Mouse (Mus musculus): ENCODE measurements around the gene Gm45208. TPM values are rescaled to one million over a fixed set of nuclear protein-coding genes. Genes with fewer than 3 reads are reported as not detected.

The Gm45208 gene
- polyA plus RNA-seq, 1 experiment from 2014 or later, result 0.59 TPM

Other genes with a start within 250 kb of the Gm45208 start
- gene Foxp3, start 148.6 kb upstream of the Gm45208 start, polyA plus RNA-seq (2015; fragmentation: Nextera tagmentation; extraction: Ambion mirVana), result 0.18 TPM in 1 of 2 replicates, not detected in the other
- gene Ppp1r3f, start 148.0 kb upstream of the Gm45208 start, polyA plus RNA-seq (2015; fragmentation: Nextera tagmentation; extraction: Ambion mirVana), result 1.9 and 2.2 TPM in 2 replicates
- gene Ccdc22, start 116.7 kb upstream of the Gm45208 start, polyA plus RNA-seq (2015; fragmentation: Nextera tagmentation; extraction: Ambion mirVana), result 35.3 and 36.6 TPM in 2 replicates
- gene Cacna1f, start 115.2 kb upstream of the Gm45208 start, polyA plus RNA-seq (2015; fragmentation: Nextera tagmentation; extraction: Ambion mirVana), result 0.04 and 0.09 TPM in 2 replicates
- gene Syp, start 83.8 kb upstream of the Gm45208 start, polyA plus RNA-seq (2015; fragmentation: Nextera tagmentation; extraction: Ambion mirVana), result 3.1 and 3.6 TPM in 2 replicates
- 14.1 and 14.7 TPM in 2 replicates for gene Prickle3, start 65.0 kb upstream of the Gm45208 start, polyA plus RNA-seq (2015; fragmentation: Nextera tagmentation; extraction: Ambion mirVana)
- gene Plp2, start 50.9 kb upstream of the Gm45208 start, polyA plus RNA-seq (2015; fragmentation: Nextera tagmentation; extraction: Ambion mirVana), result 170 and 179 TPM in 2 replicates
- 0.91 and 1.4 TPM in 2 replicates for gene Magix, start 41.0 kb upstream of the Gm45208 start, polyA plus RNA-seq (2015; fragmentation: Nextera tagmentation; extraction: Ambion mirVana)
- gene Gpkow, start 25.1 kb upstream of the Gm45208 start, polyA plus RNA-seq (2015; fragmentation: Nextera tagmentation; extraction: Ambion mirVana), result 47.6 and 50.4 TPM in 2 replicates
- 45.7 and 48.8 TPM in 2 replicates for gene Wdr45, start 7.9 kb upstream of the Gm45208 start, polyA plus RNA-seq (2015; fragmentation: Nextera tagmentation; extraction: Ambion mirVana)
- 69.3 and 74.7 TPM in 2 replicates for gene Praf2, start 6.2 kb downstream of the Gm45208 start, polyA plus RNA-seq (2015; fragmentation: Nextera tagmentation; extraction: Ambion mirVana)
- 17.4 and 19.6 TPM in 2 replicates for gene Ccdc120, start 28.7 kb downstream of the Gm45208 start, polyA plus RNA-seq (2015; fragmentation: Nextera tagmentation; extraction: Ambion mirVana)
- 30.9 and 31.4 TPM in 2 replicates for gene Tfe3, start 40.3 kb downstream of the Gm45208 start, polyA plus RNA-seq (2015; fragmentation: Nextera tagmentation; extraction: Ambion mirVana)
- gene Gripap1, start 67.5 kb downstream of the Gm45208 start, polyA plus RNA-seq (2015; fragmentation: Nextera tagmentation; extraction: Ambion mirVana), result 47.5 and 57.0 TPM in 2 replicates
- gene Kcnd1, start 100.0 kb downstream of the Gm45208 start, polyA plus RNA-seq (2015; fragmentation: Nextera tagmentation; extraction: Ambion mirVana), result 1.7 and 1.9 TPM in 2 replicates
- 37.5 and 39.1 TPM in 2 replicates for gene Otud5, start 119.1 kb downstream of the Gm45208 start, polyA plus RNA-seq (2015; fragmentation: Nextera tagmentation; extraction: Ambion mirVana)
- 11.7 and 13.4 TPM in 2 replicates for gene Pim2, start 156.0 kb downstream of the Gm45208 start, polyA plus RNA-seq (2015; fragmentation: Nextera tagmentation; extraction: Ambion mirVana)
- gene Slc35a2, start 161.8 kb downstream of the Gm45208 start, polyA plus RNA-seq (2015; fragmentation: Nextera tagmentation; extraction: Ambion mirVana), result 37.8 and 41.1 TPM in 2 replicates
- 113 and 124 TPM in 2 replicates for gene Pqbp1, start 177.0 kb downstream of the Gm45208 start, polyA plus RNA-seq (2015; fragmentation: Nextera tagmentation; extraction: Ambion mirVana)
- gene Timm17b, start 177.1 kb downstream of the Gm45208 start, polyA plus RNA-seq (2015; fragmentation: Nextera tagmentation; extraction: Ambion mirVana), result 182 and 184 TPM in 2 replicates
- gene Gm10491, start 185.6 kb downstream of the Gm45208 start, polyA plus RNA-seq (2015; fragmentation: Nextera tagmentation; extraction: Ambion mirVana), result not detected in 2 replicates
- not detected in 2 replicates for gene Gm10490, start 187.3 kb downstream of the Gm45208 start, polyA plus RNA-seq (2015; fragmentation: Nextera tagmentation; extraction: Ambion mirVana)
- gene Pcsk1n, start 197.6 kb downstream of the Gm45208 start, polyA plus RNA-seq (2015; fragmentation: Nextera tagmentation; extraction: Ambion mirVana), result 1.4 and 2.3 TPM in 2 replicates
- not detected in 2 replicates for gene Eras, start 206.4 kb downstream of the Gm45208 start, polyA plus RNA-seq (2015; fragmentation: Nextera tagmentation; extraction: Ambion mirVana)
- 65.3 and 69.8 TPM in 2 replicates for gene Hdac6, start 225.6 kb downstream of the Gm45208 start, polyA plus RNA-seq (2015; fragmentation: Nextera tagmentation; extraction: Ambion mirVana)

Measured in kidney, embryonic 16.5 days (tissue).